Mouse (Mus musculus): ENCODE data around the gene Mfng. TPM values are rescaled to one million over a fixed set of nuclear protein-coding genes. Genes with fewer than 3 reads are reported as not detected.

The Mfng gene
- total RNA-seq, 2 experiments from 2014 or later = 19.3 to 24.0 TPM

- intact Hi-C loops (cut with DNase I) = loop anchor here (1.0 kb wide), 1 partner anchor 97 kb away; no protein-coding TSS in a partner anchor
- DNase-seq = peak; percentile 61
Measured at GRCm38 (mm10) chr15:78720532-78720931, 52.7 kb downstream of the Mfng start.

GRCm38 (mm10) chr15:78720094-78720493 is 53.2 kb downstream of the Mfng start:
- intact Hi-C loops (cut with DNase I) = loop anchor here (1.0 kb wide), 1 partner anchor 97 kb away; no protein-coding TSS in a partner anchor
- peak; percentile 65 to 83 for DNase-seq

DNA sequence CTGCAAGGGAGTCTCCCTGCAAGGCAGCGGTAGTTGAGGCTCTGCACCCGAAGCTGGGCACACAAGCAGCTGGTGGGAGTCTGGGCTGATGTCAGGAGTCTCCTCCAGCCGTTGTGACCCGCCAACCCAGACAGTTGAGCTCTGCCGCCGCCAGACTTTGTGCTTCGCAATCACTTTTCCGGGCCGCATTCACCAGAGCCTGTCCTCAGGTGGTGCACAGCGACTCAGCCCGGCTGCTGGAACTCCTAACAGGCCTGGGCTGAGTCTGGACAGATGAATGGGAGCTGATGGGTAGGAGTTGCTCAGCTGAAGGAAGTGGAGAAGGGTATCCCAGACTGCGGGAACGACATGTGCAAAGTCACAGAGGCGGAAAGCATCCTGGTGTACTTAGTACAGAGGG is 53.9 kb downstream of the Mfng start:
- no peak for DNase-seq
- intact Hi-C loops (cut with DNase I) = no loop called here

DNA sequence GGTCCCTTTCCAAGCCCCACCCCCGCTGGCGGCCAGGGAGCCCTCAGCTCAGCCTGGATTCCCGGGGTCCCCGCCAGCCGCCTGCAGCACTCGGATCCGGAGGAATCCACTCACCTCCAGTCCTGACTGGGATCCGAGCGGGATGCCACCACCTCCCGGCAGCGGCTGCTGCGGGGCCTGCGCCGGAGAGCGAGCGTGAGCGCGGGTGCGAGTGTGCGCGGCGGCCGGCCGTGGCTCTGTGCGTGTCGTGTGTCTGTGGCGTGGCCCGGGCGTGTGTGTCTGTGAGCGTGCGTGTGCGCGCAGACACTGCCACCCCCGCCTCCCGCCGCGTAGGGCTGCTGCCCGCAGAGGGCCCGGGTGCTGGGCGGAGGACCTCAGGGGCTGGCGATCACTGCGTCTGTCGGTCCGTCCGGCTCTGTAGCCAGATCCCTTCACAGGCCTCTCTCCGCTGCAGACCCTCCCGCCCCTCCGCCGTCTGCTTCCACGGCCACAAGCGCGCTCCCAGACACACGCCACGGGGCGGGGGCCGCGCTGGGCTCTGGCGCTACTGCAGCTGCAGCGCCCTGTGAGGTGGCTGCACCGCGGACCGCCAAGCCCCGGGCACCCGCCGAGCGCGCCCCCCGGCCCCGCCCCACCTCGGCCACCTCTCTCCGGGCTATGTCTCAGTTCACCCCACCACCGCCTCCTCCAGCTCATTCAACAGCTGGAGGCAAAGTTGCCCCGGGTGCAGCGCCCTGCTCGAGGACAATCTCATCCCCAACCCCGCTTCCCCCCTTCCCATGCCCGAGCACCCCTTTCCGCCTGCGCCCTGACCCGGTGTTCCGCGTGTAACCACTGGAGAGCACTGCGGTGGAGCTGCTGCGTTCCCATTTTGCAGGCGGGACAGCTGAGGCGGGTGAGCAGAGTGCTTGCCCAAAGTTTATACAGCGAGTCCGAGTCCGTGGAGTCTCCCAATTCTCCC is 54.7 kb downstream of the Mfng start, which contains the start of gene Elfn2:
Gene Elfn2 (minus strand): TSS at position 482 of the 961 bp plus-strand sequence.
- intact Hi-C loops (cut with DNase I) = no loop called here
- DNase-seq = no peak

- intact Hi-C loops (cut with DNase I) = no loop called here
- no peak for DNase-seq
Measured at GRCm38 (mm10) chr15:78716936-78717335, 56.3 kb downstream of the Mfng start.

DNA sequence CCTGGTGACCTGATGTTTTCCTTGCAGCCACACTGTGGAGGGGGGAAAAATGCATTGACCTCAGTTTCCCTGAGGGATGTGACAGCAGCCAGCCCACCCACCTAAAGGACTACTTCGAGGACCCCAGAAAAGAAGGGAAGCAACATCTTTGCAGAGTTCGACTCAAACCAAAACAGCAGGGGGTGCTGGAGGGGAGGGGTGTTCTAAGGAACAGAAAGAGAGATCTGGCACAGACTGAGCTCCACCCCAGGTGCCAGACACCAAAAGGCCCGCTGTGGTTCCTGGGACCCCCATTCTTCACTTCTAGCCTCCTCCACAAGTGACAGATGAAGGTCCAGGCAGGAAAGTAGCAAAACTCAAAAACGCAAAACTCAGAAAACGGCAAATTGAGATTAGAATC is 57.4 kb downstream of the Mfng start:
- DNase-seq = no peak
- intact Hi-C loops (cut with DNase I) = no loop called here

DNA sequence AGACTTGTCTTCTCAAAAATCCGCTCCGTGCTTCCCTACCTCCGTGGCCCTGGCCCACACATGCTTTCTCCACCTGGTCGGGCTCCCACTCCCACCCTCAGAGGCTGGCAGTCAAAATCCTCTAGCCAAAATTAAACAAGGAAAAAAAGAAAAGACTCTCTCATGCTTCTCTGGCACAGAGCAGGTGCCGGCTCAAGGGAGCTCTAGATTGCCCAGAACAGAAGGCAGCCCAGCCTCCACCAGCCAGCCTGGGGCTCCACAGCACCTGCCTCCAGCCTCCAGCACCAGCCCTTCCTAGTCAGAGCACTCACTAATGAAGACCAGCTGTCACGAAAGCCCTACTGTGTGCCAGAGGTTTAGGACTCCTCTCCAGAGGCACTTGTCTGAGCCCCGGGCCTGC is 59.5 kb downstream of the Mfng start:
- no peak for DNase-seq
- intact Hi-C loops (cut with DNase I) = no loop called here

- DNase-seq = peak; percentile 37 to 50
- intact Hi-C loops (cut with DNase I) = no loop called here
Measured at GRCm38 (mm10) chr15:78712335-78713258, 60.7 kb downstream of the Mfng start.

GRCm38 (mm10) chr15:78711935-78712334 is 61.3 kb downstream of the Mfng start:
- no peak for DNase-seq
- intact Hi-C loops (cut with DNase I) = no loop called here

DNA sequence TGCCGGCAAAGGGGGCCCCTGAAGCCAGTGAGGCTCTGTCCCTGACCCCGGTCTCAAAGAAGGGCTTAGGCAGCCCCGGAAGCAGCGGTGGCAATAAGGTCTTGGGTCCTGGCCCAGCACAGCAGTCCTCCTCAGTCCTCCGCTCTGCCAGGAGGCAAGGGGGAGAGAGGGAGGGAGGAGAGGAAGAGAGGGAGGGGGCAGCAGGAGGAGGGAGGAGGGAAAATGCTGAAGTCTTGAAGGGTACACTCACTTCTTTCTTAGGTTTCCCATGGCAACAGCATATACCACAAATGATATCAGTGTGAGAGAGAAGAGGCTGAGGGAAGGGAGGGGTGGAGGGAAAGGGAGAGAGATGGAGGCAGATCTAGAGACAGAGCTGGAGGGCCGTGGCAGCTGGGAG is 62.6 kb downstream of the Mfng start:
- DNase-seq = no peak
- intact Hi-C loops (cut with DNase I) = no loop called here

DNA sequence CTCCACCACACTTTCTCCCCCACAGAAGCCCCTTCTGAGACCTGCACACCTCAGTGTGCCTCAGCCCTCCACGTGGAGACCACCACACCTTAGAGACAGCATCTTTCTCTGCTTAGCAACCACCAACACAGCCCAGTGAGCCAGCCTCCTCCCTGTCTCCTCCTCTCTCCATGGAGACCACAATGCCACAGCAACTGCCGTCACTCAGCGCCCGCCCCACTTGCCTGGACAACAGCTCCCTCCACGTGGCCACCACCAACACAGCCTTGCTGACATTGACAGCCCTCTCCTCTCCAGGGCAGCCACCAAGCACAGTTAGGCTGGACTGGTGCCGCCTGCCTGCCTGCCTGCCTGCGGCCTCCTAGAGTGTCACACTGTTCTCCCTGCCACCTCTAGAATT is 63.5 kb downstream of the Mfng start:
- intact Hi-C loops (cut with DNase I) = no loop called here
- DNase-seq = peak; percentile 13 to 25

GRCm38 (mm10) chr15:78706630-78707029 is 66.6 kb downstream of the Mfng start:
- intact Hi-C loops (cut with DNase I) = no loop called here
- DNase-seq = no peak

Other genes with a start within 250 kb of the Mfng start
- gene C1qtnf6, start 242.1 kb downstream of the Mfng start, total RNA-seq (2021) = 10 to 100 TPM; 89.5 to 98.7 TPM
- under 1 TPM in 1 of 2 experiments, not detected in 1; 0.20 TPM for gene Sstr3, start 228.8 kb downstream of the Mfng start, total RNA-seq (2021)
- gene Rac2, start 200.7 kb downstream of the Mfng start, total RNA-seq (2021) = 1 to 10 TPM; 4.6 to 4.7 TPM
- 1 to 10 TPM; 4.8 to 6.9 TPM for gene Cyth4, start 176.4 kb downstream of the Mfng start, total RNA-seq (2021)
- gene Elfn2, start 54.7 kb downstream of the Mfng start, total RNA-seq (2021) = 1 to 10 TPM; 1.2 TPM
- gene Card10, start 29.6 kb upstream of the Mfng start, total RNA-seq (2021) = 10 to 100 TPM; 18.8 to 20.4 TPM
- 10 to 100 TPM; 63.9 to 68.5 TPM for gene Cdc42ep1, start 69.1 kb upstream of the Mfng start, total RNA-seq (2021)
- under 1 TPM in 1 of 2 experiments, not detected in 1; 0.64 TPM for gene Lgals2, start 82.1 kb upstream of the Mfng start, total RNA-seq (2021)
- gene Gga1, start 103.7 kb upstream of the Mfng start, total RNA-seq (2021) = 10 to 100 TPM; 40.4 to 45.2 TPM
- not detected for gene Gm49510, start 126.2 kb upstream of the Mfng start, total RNA-seq (2021)
- gene Sh3bp1, start 126.3 kb upstream of the Mfng start, total RNA-seq (2021) = 1 to 10 TPM; 6.3 to 8.2 TPM
- 1 to 10 TPM; 2.8 to 3.2 TPM for gene Pdxp, start 140.4 kb upstream of the Mfng start, total RNA-seq (2021)
- gene Lgals1, start 153.2 kb upstream of the Mfng start, total RNA-seq (2021) = 100 to 1,000 TPM; 372 to 385 TPM
- 10 to 100 TPM; 17.8 to 18.9 TPM for gene Nol12, start 161.5 kb upstream of the Mfng start, total RNA-seq (2021)
- 10 to 100 TPM; 49.2 to 58.0 TPM for gene Triobp, start 174.2 kb upstream of the Mfng start, total RNA-seq (2021)

All from heart, postnatal 10 days (tissue).